Mouse (Mus musculus): ENCODE results near the gene Btbd11. TPM values are rescaled to one million over a fixed set of nuclear protein-coding genes. Genes with fewer than 3 reads are reported as not detected.
"Not testable (repeated sequence)": the region's sequence is repeated elsewhere in the genome, so short reads cannot be mapped to it uniquely, and the experiment has no call there.

Gene Btbd11
- polyA plus RNA-seq, 1 experiment = 22.3 TPM

DNA sequence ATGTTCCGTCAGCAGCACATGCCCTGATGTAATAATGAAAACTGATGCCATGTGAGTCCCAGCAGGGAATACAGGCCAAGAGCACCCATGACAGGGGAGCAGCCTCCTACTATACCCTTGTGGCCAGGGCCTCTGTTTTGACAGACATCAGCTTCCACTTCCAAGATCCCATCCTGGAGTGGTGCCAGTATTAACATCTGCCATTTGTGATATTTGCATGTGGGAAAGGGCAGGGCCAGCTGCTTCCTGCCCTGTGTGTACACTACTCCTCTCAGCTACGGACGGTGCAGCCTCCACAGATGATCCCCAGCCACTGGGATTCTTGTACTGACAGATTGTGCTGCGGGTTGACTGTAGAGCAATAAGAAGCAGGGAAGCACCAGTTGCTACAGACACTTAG, 269.3 kb downstream of the Btbd11 start:
- H3K4me3 ChIP-seq (ENCODE audit: insufficient read depth, low read length) = no peak overlapping the region
- no peaks in the 10 kb centered on the region for H3K4me1 ChIP-seq (ENCODE audit: control insufficient read depth, insufficient read depth, low read length)
- TF ChIP-seq CTCF (IDR thresholded peaks at IDR 0.05; ENCODE audit: extremely low read depth, insufficient read depth, low read length) = no peak
- no peak for TF ChIP-seq POLR2A (IDR thresholded peaks at IDR 0.05; ENCODE audit: extremely low read depth, insufficient read depth, low read length)
- H3K27ac ChIP-seq (ENCODE audit: insufficient read depth, low read length) = no peak overlapping the region

DNA sequence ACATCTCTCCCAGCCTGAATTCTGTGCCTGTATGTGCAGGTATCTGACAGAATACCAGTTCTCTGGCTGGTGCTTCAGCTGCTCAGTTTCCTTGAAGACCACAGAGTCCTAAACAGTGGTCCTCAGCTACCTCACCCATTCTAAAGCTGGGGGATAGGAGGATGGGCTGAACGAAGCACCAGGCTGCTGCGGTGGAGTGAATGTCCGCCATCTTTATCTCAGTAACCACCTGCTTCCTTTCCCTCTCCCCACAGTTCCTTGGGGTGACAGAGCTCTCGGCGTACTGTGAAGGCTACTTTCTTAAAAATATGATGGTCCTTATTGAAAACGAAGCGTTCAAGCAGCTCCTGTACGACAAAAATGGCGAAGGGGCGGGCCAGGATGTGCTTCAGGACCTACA, 271.3 kb downstream of the Btbd11 start:
- TF ChIP-seq CTCF (IDR thresholded peaks at IDR 0.05; ENCODE audit: extremely low read depth, insufficient read depth, low read length) = no peak
- no peak for TF ChIP-seq POLR2A (IDR thresholded peaks at IDR 0.05; ENCODE audit: extremely low read depth, insufficient read depth, low read length)

DNA sequence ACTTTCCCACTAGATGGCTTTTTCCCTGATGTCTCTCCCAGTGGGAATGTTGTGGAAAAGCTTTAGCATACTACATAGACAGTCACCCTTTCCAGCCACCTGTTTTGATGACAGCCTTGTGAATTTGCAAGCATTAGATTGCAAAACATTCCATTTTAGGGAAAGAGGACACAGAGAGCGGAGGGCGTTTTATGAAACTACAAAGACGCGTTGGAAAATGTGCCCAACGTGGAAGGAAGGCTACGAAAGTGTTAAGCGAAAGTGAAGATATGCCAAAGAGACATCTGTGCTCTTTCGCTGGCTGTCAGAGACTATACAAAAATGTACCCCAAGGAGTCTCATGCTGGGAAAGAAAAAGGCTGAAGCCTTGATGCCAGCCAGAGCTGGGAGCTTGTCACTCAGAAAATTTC, 286.9 kb downstream of the Btbd11 start:
- H3K4me1 ChIP-seq (ENCODE audit: control insufficient read depth, insufficient read depth, low read length) = 0 out of 2 replicates have a peak, but pooled peaks cover 2% of the 10 kb centered on the region
- H3K27ac ChIP-seq (ENCODE audit: insufficient read depth, low read length) = no peak overlapping the region
- no peak for TF ChIP-seq CTCF (IDR thresholded peaks at IDR 0.05; ENCODE audit: extremely low read depth, insufficient read depth, low read length)
- TF ChIP-seq POLR2A (IDR thresholded peaks at IDR 0.05; ENCODE audit: extremely low read depth, insufficient read depth, low read length) = no peak
- no peak overlapping the region for H3K4me3 ChIP-seq (ENCODE audit: insufficient read depth, low read length)

More for the DNA sequence above, 271.3 kb downstream of the Btbd11 start:
- Histone ChIP-seq H3K4me3 (ENCODE audit: insufficient read depth, low read length) (no peak overlapping the region), H3K4me1 (ENCODE audit: control insufficient read depth, insufficient read depth, low read length) (no peaks in the 10 kb centered on the region), H3K27ac (ENCODE audit: insufficient read depth, low read length) (no peak overlapping the region)

DNA sequence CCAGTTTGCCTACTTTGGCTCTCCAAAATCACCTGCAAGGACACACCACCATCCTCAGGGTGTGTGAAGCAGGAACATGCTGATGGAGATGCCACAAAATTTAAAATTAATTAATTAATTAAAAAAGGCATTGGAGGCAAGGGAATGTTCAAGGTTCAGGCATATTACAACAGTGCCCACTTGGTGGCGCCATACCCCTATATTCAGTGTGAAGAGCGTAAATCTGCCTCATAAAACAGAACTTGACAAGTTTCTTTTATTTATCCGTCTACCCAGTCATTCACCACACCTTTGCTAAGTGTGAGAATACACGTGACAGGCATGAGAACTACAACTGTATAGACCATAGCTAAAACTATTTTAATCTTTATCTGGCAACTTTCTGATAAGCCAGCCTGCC, 292.0 kb downstream of the Btbd11 start:
- no peak overlapping the region for H3K4me3 ChIP-seq (ENCODE audit: insufficient read depth, low read length)
- H3K4me1 ChIP-seq (ENCODE audit: control insufficient read depth, insufficient read depth, low read length) = 0 out of 2 replicates have a peak, but pooled peaks cover 2% of the 10 kb centered on the region
- no peak for TF ChIP-seq POLR2A (IDR thresholded peaks at IDR 0.05; ENCODE audit: extremely low read depth, insufficient read depth, low read length)
- TF ChIP-seq CTCF (IDR thresholded peaks at IDR 0.05; ENCODE audit: extremely low read depth, insufficient read depth, low read length) = peak; percentile 70

DNA sequence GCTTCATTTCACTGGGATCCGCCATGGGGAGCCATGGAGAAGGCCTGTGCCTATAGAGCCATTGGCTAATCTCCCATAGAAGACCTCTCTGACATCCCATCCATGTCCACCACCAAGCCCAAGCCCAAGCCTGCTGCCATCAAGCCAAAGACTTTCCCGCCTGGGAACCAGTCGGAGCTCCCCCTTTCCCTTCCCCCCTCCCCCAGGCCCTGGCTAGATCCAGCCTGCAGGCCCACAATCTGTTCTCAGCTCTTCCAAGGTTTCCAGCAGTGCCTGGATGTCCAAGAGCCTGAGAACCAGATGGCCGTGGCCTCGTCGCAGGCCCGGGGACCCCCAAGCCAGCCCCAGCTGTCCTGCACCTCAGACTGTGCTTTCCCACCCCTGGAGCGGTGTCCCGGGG, 295.8 kb downstream of the Btbd11 start:
- TF ChIP-seq POLR2A (IDR thresholded peaks at IDR 0.05; ENCODE audit: extremely low read depth, insufficient read depth, low read length) (no peak), CTCF (IDR thresholded peaks at IDR 0.05; ENCODE audit: extremely low read depth, insufficient read depth, low read length) (no peak)
- H3K27ac ChIP-seq (ENCODE audit: insufficient read depth, low read length) = no peak overlapping the region
- no peak overlapping the region for H3K4me3 ChIP-seq (ENCODE audit: insufficient read depth, low read length)
- H3K4me1 ChIP-seq (ENCODE audit: control insufficient read depth, insufficient read depth, low read length) = no peaks in the 10 kb centered on the region

More for the DNA sequence above, 292.0 kb downstream of the Btbd11 start:
- no peak overlapping the region for H3K27ac ChIP-seq (ENCODE audit: insufficient read depth, low read length)

DNA sequence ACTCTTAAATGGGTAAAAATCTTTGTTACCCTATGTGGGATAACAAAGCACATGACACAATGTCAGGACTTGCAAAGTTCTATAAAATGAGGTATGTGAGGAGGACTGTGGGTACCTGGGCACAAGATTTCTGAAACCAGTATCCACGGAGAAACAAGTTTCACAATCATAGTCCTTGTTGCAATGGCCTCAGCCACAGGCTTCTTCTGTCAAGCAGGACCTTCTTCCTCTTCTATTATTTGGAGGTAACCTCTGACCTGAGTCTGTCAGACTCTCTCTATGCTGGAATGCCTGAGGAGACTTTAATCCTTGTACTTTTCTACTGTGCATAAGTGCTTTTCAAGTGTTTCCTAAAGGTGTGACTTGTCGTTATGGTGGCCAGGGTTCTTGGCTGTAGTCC, 307.8 kb downstream of the Btbd11 start:
- not testable (repeated sequence) for H3K27ac ChIP-seq (ENCODE audit: insufficient read depth, low read length); H3K4me1 ChIP-seq (ENCODE audit: control insufficient read depth, insufficient read depth, low read length); H3K4me3 ChIP-seq (ENCODE audit: insufficient read depth, low read length)

DNA sequence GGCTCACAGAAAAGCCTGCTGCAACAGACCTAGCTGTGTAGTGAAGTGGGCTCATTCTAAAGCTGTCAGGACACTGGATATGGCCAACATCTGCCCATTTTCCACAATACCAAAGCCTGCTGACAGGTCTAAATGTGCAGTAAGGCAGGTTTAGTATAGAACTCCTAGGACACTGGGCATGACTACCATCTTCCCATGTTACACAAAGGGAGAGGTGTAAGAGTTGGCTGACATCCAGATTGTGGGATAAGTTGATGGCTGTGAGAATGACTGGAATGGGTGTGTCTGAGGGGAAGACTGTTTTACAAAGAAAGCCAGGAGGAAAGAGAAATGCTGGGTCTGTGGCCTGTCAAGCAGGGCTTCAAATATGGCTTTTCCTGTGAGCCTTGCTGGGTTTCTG, 313.1 kb downstream of the Btbd11 start:
- Histone ChIP-seq H3K27ac (ENCODE audit: insufficient read depth, low read length) (no peak overlapping the region), H3K4me3 (ENCODE audit: insufficient read depth, low read length) (no peak overlapping the region), H3K4me1 (ENCODE audit: control insufficient read depth, insufficient read depth, low read length) (no peaks in the 10 kb centered on the region)
- no peak for TF ChIP-seq CTCF (IDR thresholded peaks at IDR 0.05; ENCODE audit: extremely low read depth, insufficient read depth, low read length)
- TF ChIP-seq POLR2A (IDR thresholded peaks at IDR 0.05; ENCODE audit: extremely low read depth, insufficient read depth, low read length) = no peak

DNA sequence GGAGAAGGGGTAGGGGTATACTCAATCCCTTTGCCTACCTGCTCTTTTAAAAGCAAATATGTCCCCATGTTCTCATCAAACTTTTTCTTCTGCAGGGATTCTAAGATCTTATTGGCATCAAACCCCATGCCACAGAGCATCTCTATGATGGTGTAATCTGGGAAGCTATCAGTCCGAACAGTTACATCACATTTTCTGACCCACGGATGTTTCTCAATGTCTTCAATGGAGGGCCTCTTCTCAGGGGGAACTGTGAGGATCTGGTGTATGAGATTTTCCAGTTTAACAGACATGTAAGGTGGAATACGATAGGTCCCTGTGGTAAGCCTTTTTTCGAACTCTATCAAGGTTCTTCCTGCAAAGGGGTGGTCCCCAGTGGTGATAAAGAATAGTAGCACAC, 323.2 kb downstream of the Btbd11 start:
- not testable (repeated sequence) for H3K4me3 ChIP-seq (ENCODE audit: insufficient read depth, low read length); H3K4me1 ChIP-seq (ENCODE audit: control insufficient read depth, insufficient read depth, low read length); H3K27ac ChIP-seq (ENCODE audit: insufficient read depth, low read length)

Other genes starting within 250 kb of the Btbd11 start
- 10.7 and 13.6 TPM in 2 replicates for gene Cry1, start 201.8 kb upstream of the Btbd11 start, polyA plus RNA-seq (2012; rRNA removed)

All from cortical plate, adult 2 months (tissue).